Mouse (Mus musculus) heart, postnatal 0 days (tissue): ENCODE results near the gene Fmo2.

Experiments used
- CTCF ChIP-seq: IDR thresholded peaks from 2 replicates; pipeline ENCODE4 v1.5.1; 2016; ENCODE audit warnings: antibody characterized with exemption, control low read depth, low read depth
- EP300 ChIP-seq: IDR thresholded peaks from 2 replicates; pipeline ENCODE4 v1.6.1; 2016; ENCODE audit warnings: antibody characterized with exemption, low read depth

GRCm38 (mm10) chr1:162934374-162935012, 36.0 kb upstream of the Fmo2 start:
- TF ChIP-seq CTCF (no peak), EP300 (no peak)
